Mouse (Mus musculus) bone marrow macrophage, adult 2 months (primary cell): ENCODE results near the gene Rps10. TPM values are rescaled to one million over a fixed set of nuclear protein-coding genes. Genes with fewer than 3 reads are reported as not detected.

Source experiments
- H3K27ac ChIP-seq: 2 replicates; pipeline ENCODE4 v1.5.1; 2012; ENCODE audit warnings: low read depth, low read length; ENCODE audit not compliant: insufficient read depth
- H3K4me1 ChIP-seq: 2 replicates; pipeline ENCODE4 v1.6.1; 2012; ENCODE audit warnings: low read length; ENCODE audit not compliant: control insufficient read depth, insufficient read depth
- H3K4me3 ChIP-seq: 2 replicates; pipeline ENCODE4 v1.5.1; 2012; ENCODE audit warnings: mild to moderate bottlenecking, low read length, moderate library complexity; ENCODE audit not compliant: insufficient read depth
- CTCF ChIP-seq: IDR thresholded peaks from 2 replicates; pipeline ENCODE4 v1.5.1; 2012; ENCODE audit warnings: low read depth, mild to moderate bottlenecking, low read length, moderate library complexity
- POLR2A ChIP-seq: IDR thresholded peaks from 2 replicates; pipeline ENCODE4 v1.6.1; 2012; ENCODE audit warnings: mild to moderate bottlenecking, low read depth, low read length, borderline replicate concordance
- polyA plus RNA-seq: library from polyadenylated mRNA; stranded (reverse); fragments of >200 nt; gene quantifications from 2 replicates; pipeline ENCODE4 v1.2.4, GENCODE M21; 2012; ENCODE audit not compliant: missing spikeins, insufficient read depth, insufficient read length

The Rps10 gene
- polyA plus RNA-seq, 1 experiment, result 1,367 TPM

DNA sequence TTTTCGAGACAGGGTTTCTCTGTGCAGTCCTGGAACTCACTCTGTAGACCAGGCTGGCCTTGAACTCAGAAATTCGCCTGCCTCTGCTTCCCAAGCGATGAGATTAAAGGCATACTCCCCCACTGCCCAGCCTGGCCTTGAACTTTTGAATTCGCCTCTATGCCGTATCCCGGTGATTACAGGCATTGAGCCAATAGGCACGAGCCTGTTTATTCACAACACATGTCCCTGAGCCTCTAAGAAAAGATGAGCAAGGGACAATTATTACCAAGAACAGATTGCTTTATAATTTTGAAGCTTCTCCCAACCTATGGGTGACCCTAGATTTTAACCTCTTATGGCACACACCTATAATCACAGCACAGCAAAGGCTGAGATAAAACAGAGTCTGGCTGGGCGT lies 8.1 kb downstream of the Rps10 start:
- Histone ChIP-seq H3K27ac (no peak overlapping the region), H3K4me1 (peaks cover 11% of the 10 kb centered on the region), H3K4me3 (no peak overlapping the region)
- TF ChIP-seq POLR2A (no peak), CTCF (no peak)

- Histone ChIP-seq H3K4me3 (no peak overlapping the region), H3K27ac (no peak overlapping the region), H3K4me1 (peaks cover 7% of the 10 kb centered on the region)
- TF ChIP-seq POLR2A, result no peak
- TF ChIP-seq CTCF, result no peak
These were observed 9.0 kb downstream of the Rps10 start for GRCm38 (mm10) chr17:27627451-27627850.

DNA sequence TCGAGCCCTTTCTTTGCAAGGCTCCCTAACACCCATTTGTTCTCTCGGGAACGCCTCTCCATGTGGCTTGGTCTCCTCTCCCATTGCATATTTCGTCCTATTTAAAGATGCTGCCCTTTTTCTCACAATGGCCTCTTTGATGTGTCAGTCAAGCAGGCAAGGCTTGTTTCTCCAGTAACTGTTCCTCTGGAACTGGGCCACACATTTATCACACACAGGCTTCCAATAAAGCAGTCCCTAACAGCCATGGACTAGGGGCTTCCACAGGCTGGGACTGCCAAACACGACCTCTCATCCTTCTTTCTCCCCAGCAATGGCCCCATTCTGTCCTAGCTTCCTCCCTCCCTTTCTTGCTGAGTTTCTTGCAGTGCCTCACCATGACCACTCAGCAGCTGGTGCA lies 9.8 kb downstream of the Rps10 start:
- TF ChIP-seq POLR2A (no peak), CTCF (no peak)
- H3K4me3 ChIP-seq, result no peak overlapping the region
- H3K27ac ChIP-seq, result no peak overlapping the region
- H3K4me1 ChIP-seq, result peaks cover 5% of the 10 kb centered on the region

DNA sequence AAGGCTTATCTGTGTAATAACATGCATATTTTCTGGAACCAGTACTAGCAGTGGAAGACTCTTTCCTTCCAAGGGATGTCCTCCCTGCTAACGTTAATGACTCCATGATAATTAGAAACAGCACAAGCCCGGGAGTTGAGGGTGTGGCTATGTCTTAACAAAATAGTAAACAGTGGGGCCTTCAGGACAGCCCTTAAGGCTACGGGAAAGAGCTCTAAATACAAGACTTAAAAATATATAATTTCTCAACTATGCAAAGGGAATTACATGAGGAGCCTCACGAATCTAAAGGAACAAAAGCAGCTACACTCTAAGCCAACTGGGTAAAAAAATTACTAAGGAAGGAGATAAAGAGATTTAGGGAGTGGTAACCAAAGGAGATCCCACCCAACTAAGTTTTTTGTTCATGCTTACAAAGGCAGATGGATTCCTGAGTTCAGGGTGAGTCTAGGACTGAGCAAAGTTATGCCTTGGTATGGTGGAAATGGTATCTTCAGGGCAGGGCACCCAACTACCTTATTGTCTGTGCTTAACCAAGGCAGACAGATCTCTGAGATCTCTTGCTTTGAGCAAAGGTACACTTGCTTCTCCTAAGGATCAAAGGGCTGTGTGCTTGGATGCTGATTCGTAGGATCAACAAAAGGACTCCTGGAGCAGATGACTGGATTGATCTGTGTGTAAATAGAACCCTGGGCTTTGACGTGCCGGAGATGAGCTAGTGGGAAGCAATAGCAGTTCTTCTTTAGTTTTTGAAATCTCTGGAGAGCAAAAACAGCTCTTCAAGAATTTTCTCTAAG lies 10.8 kb downstream of the Rps10 start:
- TF ChIP-seq POLR2A (no peak), CTCF (no peak)
- Histone ChIP-seq H3K4me1 (peaks cover 12% of the 10 kb centered on the region), H3K4me3 (no peak overlapping the region), H3K27ac (no peak overlapping the region)

GRCm38 (mm10) chr17:27623360-27624326 lies 12.8 kb downstream of the Rps10 start, which contains the start of gene Nudt3:
TSS of gene Nudt3 (minus strand) at chr17:27623495.
- Histone ChIP-seq H3K4me1 (peaks cover 14% of the 10 kb centered on the region), H3K4me3 (peak within 1 kb of the TSS; percentile 83), H3K27ac (peak within 1 kb of the TSS; percentile 88)
- TF ChIP-seq CTCF (no peak), POLR2A (peak; percentile 82; the same call in 1 of the 2 replicates)

- Histone ChIP-seq H3K4me3 (peak overlapping the region; percentile 83), H3K4me1 (peaks cover 14% of the 10 kb centered on the region), H3K27ac (peak overlapping the region; percentile 70)
- TF ChIP-seq POLR2A, result no peak
These were observed 13.7 kb downstream of the Rps10 start for GRCm38 (mm10) chr17:27622611-27623359.

DNA sequence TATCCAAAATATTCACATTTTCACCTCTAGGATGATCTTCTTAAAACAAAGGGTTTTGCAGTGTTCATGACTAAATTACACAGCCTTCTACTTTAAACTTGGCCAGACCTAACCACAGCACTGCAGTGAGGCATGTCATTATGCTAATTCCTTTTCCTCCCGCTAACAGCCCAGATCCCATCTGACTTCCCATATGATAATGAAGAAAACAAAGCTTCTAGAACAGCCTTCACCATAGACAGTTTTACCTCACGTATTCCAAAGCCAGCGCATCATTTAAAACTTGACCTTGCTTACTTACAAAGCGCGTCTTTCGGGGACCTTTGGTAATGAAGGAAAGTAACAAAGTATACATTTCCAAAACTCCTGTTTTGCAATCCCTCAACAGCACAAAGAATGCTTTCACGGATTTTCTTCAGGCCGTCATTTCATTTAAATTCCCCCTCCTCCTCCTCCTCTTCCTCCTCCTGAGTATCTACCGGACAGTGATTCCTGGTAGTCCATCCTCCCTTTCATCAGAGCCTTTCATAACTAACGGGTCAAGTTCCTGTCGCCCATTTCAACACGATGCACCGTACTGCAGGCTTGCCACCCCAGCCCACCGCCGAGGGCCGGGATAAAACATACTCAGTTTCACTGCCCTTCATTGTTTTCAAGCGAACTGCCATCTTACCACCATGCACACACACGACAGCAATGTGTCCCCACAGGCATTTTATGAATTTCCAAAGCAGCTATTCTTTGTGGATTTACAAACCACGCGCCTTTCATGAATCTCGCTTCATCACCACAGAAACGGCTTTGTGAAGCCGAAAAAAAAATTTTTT lies 14.6 kb downstream of the Rps10 start:
- Histone ChIP-seq H3K4me3 (peak overlapping the region; percentile 83), H3K27ac (peak overlapping the region; percentile 70), H3K4me1 (peaks cover 14% of the 10 kb centered on the region)
- TF ChIP-seq CTCF, result no peak
- no peak for TF ChIP-seq POLR2A

- H3K4me1 ChIP-seq, result peaks cover 21% of the 10 kb centered on the region
- no peak overlapping the region for H3K27ac ChIP-seq
- TF ChIP-seq CTCF (no peak), POLR2A (no peak)
- H3K4me3 ChIP-seq, result peak overlapping the region; percentile 83
These were observed 15.3 kb downstream of the Rps10 start for GRCm38 (mm10) chr17:27621161-27621560.
